Mouse (Mus musculus): ENCODE measurements around the gene 9030612E09Rik. TPM values are rescaled to one million over a fixed set of nuclear protein-coding genes. Genes with fewer than 3 reads are reported as not detected.

Gene 9030612E09Rik
- polyA plus RNA-seq, 1 experiment from 2014 or later, result not detected

- Histone ChIP-seq H3K27ac (ENCODE audit: low read depth, low read length) (no peak overlapping the region), H3K36me3 (ENCODE audit: control insufficient read depth, insufficient read depth, low read length) (no peaks in the 10 kb centered on the region), H3K4me1 (replicated peaks; ENCODE audit: control insufficient read depth, insufficient read depth, low read length) (no peaks in the 10 kb centered on the region; the same call in none of the 2 replicates), H3K9me3 (ENCODE audit: control insufficient read depth, low read length) (no peaks in the 10 kb centered on the region), H3K9ac (ENCODE audit: low read depth, low read length) (no peak overlapping the region), H3K4me2 (peak overlapping the region; percentile 87), H3K27me3 (replicated peaks; ENCODE audit: control insufficient read depth, insufficient read depth, low read length) (peaks cover 89% of the 10 kb centered on the region), H3K4me3 (ENCODE audit: low read depth, low read length) (peak overlapping the region; percentile 65)
- ATAC-seq (replicated peaks; ENCODE audit: low FRiP score), result no peak
- under 1% methylated on average over 30 of the region's 38 CpGs for WGBS
- DNase-seq (ENCODE audit: low spot score), result peak; percentile 39
Observed at GRCm38 (mm10) chr10:43173828-43174325, 627 bp upstream of the 9030612E09Rik start.

GRCm38 (mm10) chr10:43175156-43175601 lies 675 bp downstream of the 9030612E09Rik start:
- Histone ChIP-seq H3K9me3 (ENCODE audit: control insufficient read depth, low read length) (no peaks in the 10 kb centered on the region), H3K4me3 (ENCODE audit: low read depth, low read length) (peak overlapping the region; percentile 65), H3K4me2 (peak overlapping the region; percentile 87), H3K27ac (ENCODE audit: low read depth, low read length) (no peak overlapping the region), H3K27me3 (replicated peaks; ENCODE audit: control insufficient read depth, insufficient read depth, low read length) (peaks cover 86% of the 10 kb centered on the region), H3K9ac (ENCODE audit: low read depth, low read length) (no peak overlapping the region), H3K36me3 (ENCODE audit: control insufficient read depth, insufficient read depth, low read length) (no peaks in the 10 kb centered on the region), H3K4me1 (replicated peaks; ENCODE audit: control insufficient read depth, insufficient read depth, low read length) (no peaks in the 10 kb centered on the region; the same call in none of the 2 replicates)
- DNase-seq (ENCODE audit: low spot score) (peak; percentile 35), ATAC-seq (replicated peaks; ENCODE audit: low FRiP score) (no peak)
- WGBS, result 2% methylated on average over 18 of the region's 18 CpGs

- peaks cover 35% of the 10 kb centered on the region for H3K27me3 ChIP-seq (replicated peaks; ENCODE audit: control insufficient read depth, insufficient read depth, low read length)
- H3K4me2 ChIP-seq, result no peak overlapping the region
- 64% methylated on average over 5 of the region's 5 CpGs for WGBS
- no peak for DNase-seq (ENCODE audit: low spot score)
- no peaks in the 10 kb centered on the region for H3K9me3 ChIP-seq (ENCODE audit: control insufficient read depth, low read length)
- H3K36me3 ChIP-seq (ENCODE audit: control insufficient read depth, insufficient read depth, low read length), result no peaks in the 10 kb centered on the region
- no peak overlapping the region for H3K27ac ChIP-seq (ENCODE audit: low read depth, low read length)
- ATAC-seq (replicated peaks; ENCODE audit: low FRiP score), result no peak
- no peaks in the 10 kb centered on the region for H3K4me1 ChIP-seq (replicated peaks; ENCODE audit: control insufficient read depth, insufficient read depth, low read length)
- no peak overlapping the region for H3K4me3 ChIP-seq (ENCODE audit: low read depth, low read length)
- no peak overlapping the region for H3K9ac ChIP-seq (ENCODE audit: low read depth, low read length)
Observed at GRCm38 (mm10) chr10:43180313-43180912, 5.9 kb downstream of the 9030612E09Rik start.

GRCm38 (mm10) chr10:43200206-43200605 lies 25.7 kb downstream of the 9030612E09Rik start:
- no peak overlapping the region for H3K4me3 ChIP-seq (ENCODE audit: low read depth, low read length)

GRCm38 (mm10) chr10:43203865-43204264 lies 29.4 kb downstream of the 9030612E09Rik start:
- ATAC-seq (replicated peaks; ENCODE audit: low FRiP score), result no peak
- H3K36me3 ChIP-seq (ENCODE audit: control insufficient read depth, insufficient read depth, low read length), result no peaks in the 10 kb centered on the region

More at GRCm38 (mm10) chr10:43200206-43200605, 25.7 kb downstream of the 9030612E09Rik start:
- Histone ChIP-seq H3K27me3 (replicated peaks; ENCODE audit: control insufficient read depth, insufficient read depth, low read length) (no peaks in the 10 kb centered on the region), H3K36me3 (ENCODE audit: control insufficient read depth, insufficient read depth, low read length) (no peaks in the 10 kb centered on the region), H3K4me1 (replicated peaks; ENCODE audit: control insufficient read depth, insufficient read depth, low read length) (no peaks in the 10 kb centered on the region), H3K9ac (ENCODE audit: low read depth, low read length) (no peak overlapping the region), H3K4me2 (no peak overlapping the region), H3K9me3 (ENCODE audit: control insufficient read depth, low read length) (no peaks in the 10 kb centered on the region), H3K27ac (ENCODE audit: low read depth, low read length) (no peak overlapping the region)
- no peak for ATAC-seq (replicated peaks; ENCODE audit: low FRiP score)
- 86% methylated on average over 2 of the region's 2 CpGs for WGBS
- no peak for DNase-seq (ENCODE audit: low spot score)

GRCm38 (mm10) chr10:43211866-43212265 lies 37.4 kb downstream of the 9030612E09Rik start:
- no peak overlapping the region for H3K27ac ChIP-seq (ENCODE audit: low read depth, low read length)
- H3K4me1 ChIP-seq (replicated peaks; ENCODE audit: control insufficient read depth, insufficient read depth, low read length), result no peaks in the 10 kb centered on the region
- no peak overlapping the region for H3K4me3 ChIP-seq (ENCODE audit: low read depth, low read length)
- no peak overlapping the region for H3K4me2 ChIP-seq
- H3K36me3 ChIP-seq (ENCODE audit: control insufficient read depth, insufficient read depth, low read length), result no peaks in the 10 kb centered on the region
- H3K27me3 ChIP-seq (replicated peaks; ENCODE audit: control insufficient read depth, insufficient read depth, low read length), result no peaks in the 10 kb centered on the region
- ATAC-seq (replicated peaks; ENCODE audit: low FRiP score) (no peak), DNase-seq (ENCODE audit: low spot score) (no peak)
- no peak overlapping the region for H3K9ac ChIP-seq (ENCODE audit: low read depth, low read length)
- 30% methylated on average over 6 of the region's 6 CpGs for WGBS
- H3K9me3 ChIP-seq (ENCODE audit: control insufficient read depth, low read length), result no peaks in the 10 kb centered on the region

More at GRCm38 (mm10) chr10:43203865-43204264, 29.4 kb downstream of the 9030612E09Rik start:
- Histone ChIP-seq H3K4me1 (replicated peaks; ENCODE audit: control insufficient read depth, insufficient read depth, low read length) (no peaks in the 10 kb centered on the region), H3K9ac (ENCODE audit: low read depth, low read length) (no peak overlapping the region), H3K27me3 (replicated peaks; ENCODE audit: control insufficient read depth, insufficient read depth, low read length) (no peaks in the 10 kb centered on the region), H3K27ac (ENCODE audit: low read depth, low read length) (no peak overlapping the region), H3K9me3 (ENCODE audit: control insufficient read depth, low read length) (no peaks in the 10 kb centered on the region), H3K4me2 (no peak overlapping the region), H3K4me3 (ENCODE audit: low read depth, low read length) (no peak overlapping the region)
- DNase-seq (ENCODE audit: low spot score), result no peak
- WGBS, result 81% methylated on average over 3 of the region's 3 CpGs

- no peak overlapping the region for H3K4me2 ChIP-seq
- no peaks in the 10 kb centered on the region for H3K36me3 ChIP-seq (ENCODE audit: control insufficient read depth, insufficient read depth, low read length)
- no peak overlapping the region for H3K4me3 ChIP-seq (ENCODE audit: low read depth, low read length)
- no peak overlapping the region for H3K27ac ChIP-seq (ENCODE audit: low read depth, low read length)
- H3K27me3 ChIP-seq (replicated peaks; ENCODE audit: control insufficient read depth, insufficient read depth, low read length), result no peaks in the 10 kb centered on the region
- no peaks in the 10 kb centered on the region for H3K9me3 ChIP-seq (ENCODE audit: control insufficient read depth, low read length)
- ATAC-seq (replicated peaks; ENCODE audit: low FRiP score), result no peak
- H3K4me1 ChIP-seq (replicated peaks; ENCODE audit: control insufficient read depth, insufficient read depth, low read length), result no peaks in the 10 kb centered on the region; the same call in 1 of the 2 replicates
- no peak overlapping the region for H3K9ac ChIP-seq (ENCODE audit: low read depth, low read length)
- no peak for DNase-seq (ENCODE audit: low spot score)
- 92% methylated on average over 13 of the region's 13 CpGs for WGBS
Observed at GRCm38 (mm10) chr10:43217361-43217900, 42.9 kb downstream of the 9030612E09Rik start.

GRCm38 (mm10) chr10:43220479-43220878 lies 46.0 kb downstream of the 9030612E09Rik start:
- peak overlapping the region; percentile 74 for H3K4me2 ChIP-seq
- H3K4me1 ChIP-seq (replicated peaks; ENCODE audit: control insufficient read depth, insufficient read depth, low read length), result no peaks in the 10 kb centered on the region; the same call in 1 of the 2 replicates
- ATAC-seq (replicated peaks; ENCODE audit: low FRiP score) (no peak), DNase-seq (ENCODE audit: low spot score) (no peak)
- no peaks in the 10 kb centered on the region for H3K36me3 ChIP-seq (ENCODE audit: control insufficient read depth, insufficient read depth, low read length)
- H3K27ac ChIP-seq (ENCODE audit: low read depth, low read length), result peak overlapping the region; percentile 90
- H3K9ac ChIP-seq (ENCODE audit: low read depth, low read length), result peak overlapping the region; percentile 96
- WGBS, result 23% methylated on average over 7 of the region's 7 CpGs
- peak overlapping the region; percentile 77 for H3K4me3 ChIP-seq (ENCODE audit: low read depth, low read length)
- H3K9me3 ChIP-seq (ENCODE audit: control insufficient read depth, low read length), result no peaks in the 10 kb centered on the region
- H3K27me3 ChIP-seq (replicated peaks; ENCODE audit: control insufficient read depth, insufficient read depth, low read length), result no peaks in the 10 kb centered on the region
